Mouse (Mus musculus): ENCODE measurements around the gene Efhc2. TPM values are rescaled to one million over a fixed set of nuclear protein-coding genes. Genes with fewer than 3 reads are reported as not detected.

The Efhc2 gene
- 1.0 and 1.1 TPM in 2 replicates for polyA plus RNA-seq (2012; rRNA removed)

- Histone ChIP-seq H3K27ac (ENCODE audit: insufficient read depth, low read length) (no peak within 1 kb of the TSS), H3K4me3 (replicated peaks; ENCODE audit: insufficient read depth, low read depth, low read length) (peak within 1 kb of the TSS; percentile 87), H3K27me3 (ENCODE audit: control insufficient read depth, insufficient read depth, low read length) (no peaks in the 10 kb centered on the region), H3K4me1 (ENCODE audit: control insufficient read depth, insufficient read depth, low read length) (no peaks in the 10 kb centered on the region; the same call in 1 of the 2 replicates)
- peak; percentile 39 to 43 for DNase-seq
- 4% methylated on average over 17 of the region's 19 CpGs for WGBS
- TF ChIP-seq CTCF (IDR thresholded peaks at IDR 0.05; ENCODE audit: borderline replicate concordance, insufficient read depth, low read depth, low read length) = no peak
- TF ChIP-seq POLR2A (IDR thresholded peaks at IDR 0.05; ENCODE audit: borderline replicate concordance, insufficient read depth, low read length) = no peak
Measured at GRCm38 (mm10) chrX:17319126-17319583, at the start of gene Efhc2. Efhc2 (minus strand) TSS chrX:17319368.

DNA sequence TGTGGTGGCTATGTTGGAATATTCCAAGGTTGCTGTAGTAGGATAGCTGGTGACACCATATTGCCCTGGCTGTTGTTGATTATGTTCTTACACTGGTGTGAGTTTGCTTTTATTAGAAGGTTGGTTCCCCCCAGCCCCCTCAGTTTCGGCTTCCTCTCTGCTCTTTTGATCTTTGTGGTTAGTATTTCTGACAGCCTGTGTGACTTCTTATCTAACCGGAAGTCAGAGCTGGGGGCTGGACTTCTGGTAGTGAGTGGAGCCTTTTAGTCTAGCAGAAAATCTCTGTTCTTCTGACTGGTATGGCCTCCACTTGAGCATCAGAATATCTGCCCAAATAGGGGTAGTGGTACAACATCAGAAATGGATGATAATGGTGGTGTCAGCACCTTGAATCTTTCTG is 45.9 kb upstream of the Efhc2 start:
- no peaks in the 10 kb centered on the region for H3K4me1 ChIP-seq (ENCODE audit: control insufficient read depth, insufficient read depth, low read length)
- no peak overlapping the region for H3K27ac ChIP-seq (ENCODE audit: insufficient read depth, low read length)
- 85% methylated on average over 2 of the region's 2 CpGs for WGBS
- H3K4me3 ChIP-seq (replicated peaks; ENCODE audit: insufficient read depth, low read depth, low read length) = no peak overlapping the region
- no peak for TF ChIP-seq POLR2A (IDR thresholded peaks at IDR 0.05; ENCODE audit: borderline replicate concordance, insufficient read depth, low read length)
- no peak for TF ChIP-seq CTCF (IDR thresholded peaks at IDR 0.05; ENCODE audit: borderline replicate concordance, insufficient read depth, low read depth, low read length)
- no peak for DNase-seq
- H3K27me3 ChIP-seq (ENCODE audit: control insufficient read depth, insufficient read depth, low read length) = no peaks in the 10 kb centered on the region

DNA sequence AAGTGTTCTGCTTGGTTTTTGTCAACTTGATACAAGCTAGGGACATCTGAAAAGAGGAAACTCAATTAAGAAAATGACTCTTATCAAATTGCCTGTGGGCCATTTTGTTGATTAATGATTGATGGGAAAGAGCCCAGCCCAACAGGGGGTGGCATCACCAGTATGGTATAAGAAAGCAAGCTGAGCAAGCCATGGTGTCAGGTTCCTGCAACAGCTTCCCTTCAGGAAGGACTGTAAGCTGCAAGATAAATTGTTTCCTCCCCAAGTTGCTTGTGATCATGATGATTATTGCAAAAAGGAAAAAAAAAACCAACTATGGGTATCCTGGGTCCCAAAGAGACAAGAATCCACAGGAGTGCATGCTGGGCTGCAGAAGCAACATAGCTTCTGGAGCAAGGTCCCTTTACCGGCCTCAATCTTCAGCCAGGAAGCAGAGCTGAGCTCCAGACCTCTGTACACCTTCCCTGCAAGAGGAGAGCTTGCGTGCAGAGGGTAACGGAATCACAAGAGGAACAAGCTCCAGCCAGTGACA is 18.8 kb downstream of the Efhc2 start:
- no peak for DNase-seq
- Histone ChIP-seq H3K4me1 (ENCODE audit: control insufficient read depth, insufficient read depth, low read length) (no peaks in the 10 kb centered on the region), H3K27ac (ENCODE audit: insufficient read depth, low read length) (no peak overlapping the region), H3K4me3 (replicated peaks; ENCODE audit: insufficient read depth, low read depth, low read length) (no peak overlapping the region), H3K27me3 (ENCODE audit: control insufficient read depth, insufficient read depth, low read length) (no peaks in the 10 kb centered on the region)
- WGBS = 95% methylated on average over 3 of the region's 3 CpGs
- TF ChIP-seq CTCF (IDR thresholded peaks at IDR 0.05; ENCODE audit: borderline replicate concordance, insufficient read depth, low read depth, low read length) = no peak

- H3K4me3 ChIP-seq (replicated peaks; ENCODE audit: insufficient read depth, low read depth, low read length) = no peak overlapping the region
- DNase-seq = no peak
- H3K27me3 ChIP-seq (ENCODE audit: control insufficient read depth, insufficient read depth, low read length) = no peaks in the 10 kb centered on the region
- TF ChIP-seq CTCF (IDR thresholded peaks at IDR 0.05; ENCODE audit: borderline replicate concordance, insufficient read depth, low read depth, low read length) = no peak
- no peak for TF ChIP-seq POLR2A (IDR thresholded peaks at IDR 0.05; ENCODE audit: borderline replicate concordance, insufficient read depth, low read length)
- no peak overlapping the region for H3K27ac ChIP-seq (ENCODE audit: insufficient read depth, low read length)
- H3K4me1 ChIP-seq (ENCODE audit: control insufficient read depth, insufficient read depth, low read length) = no peaks in the 10 kb centered on the region
- WGBS = 76% methylated on average over 2 of the region's 2 CpGs
Measured at GRCm38 (mm10) chrX:17283899-17284298, 35.3 kb downstream of the Efhc2 start.

DNA sequence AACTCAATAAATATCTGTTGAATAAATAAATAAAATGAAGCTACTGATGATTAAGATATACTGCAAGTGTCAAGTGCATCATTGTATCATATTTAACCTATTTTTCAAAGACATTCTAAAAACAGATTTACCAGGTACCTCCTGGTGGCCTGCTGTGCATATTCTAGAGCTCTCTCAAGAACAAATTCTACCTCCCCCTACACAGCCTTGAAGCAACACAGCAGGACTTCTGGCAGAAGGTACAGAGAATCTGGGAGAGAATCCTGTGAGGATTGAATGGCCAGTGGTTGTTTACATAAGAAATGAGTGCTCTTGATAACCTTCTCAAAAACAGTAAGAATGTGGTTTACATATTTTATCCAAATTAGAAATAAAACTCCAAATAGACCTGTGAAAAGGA is 94.0 kb downstream of the Efhc2 start:
- peaks cover 2% of the 10 kb centered on the region; the same call in 1 of the 2 replicates for H3K4me1 ChIP-seq (ENCODE audit: control insufficient read depth, insufficient read depth, low read length)
- TF ChIP-seq CTCF (IDR thresholded peaks at IDR 0.05; ENCODE audit: borderline replicate concordance, insufficient read depth, low read depth, low read length) = no peak
- TF ChIP-seq POLR2A (IDR thresholded peaks at IDR 0.05; ENCODE audit: borderline replicate concordance, insufficient read depth, low read length) = no peak
- no peak overlapping the region for H3K4me3 ChIP-seq (replicated peaks; ENCODE audit: insufficient read depth, low read depth, low read length)
- DNase-seq = peak; percentile 12 to 56
- H3K27me3 ChIP-seq (ENCODE audit: control insufficient read depth, insufficient read depth, low read length) = no peaks in the 10 kb centered on the region
- no peak overlapping the region for H3K27ac ChIP-seq (ENCODE audit: insufficient read depth, low read length)

DNA sequence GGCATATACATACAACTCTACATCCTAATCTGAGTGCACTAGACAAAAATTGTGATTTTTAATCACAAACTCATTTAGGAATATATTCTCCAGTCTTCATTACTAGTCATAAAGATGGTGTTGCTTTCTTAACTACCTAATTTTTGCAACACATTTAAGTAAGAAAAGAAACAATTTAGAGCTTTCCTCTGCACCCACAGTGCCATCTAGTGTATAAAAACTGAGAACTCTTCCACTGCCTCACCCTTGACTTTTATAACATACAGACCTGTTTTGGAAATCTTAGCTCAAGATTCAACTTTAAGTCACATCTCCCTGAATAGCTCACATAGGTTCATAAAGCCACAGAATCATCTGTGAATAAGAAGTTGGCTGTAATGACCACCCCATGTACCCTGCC is 101.7 kb downstream of the Efhc2 start:
- H3K27me3 ChIP-seq (ENCODE audit: control insufficient read depth, insufficient read depth, low read length) = no peaks in the 10 kb centered on the region
- no peaks in the 10 kb centered on the region for H3K4me1 ChIP-seq (ENCODE audit: control insufficient read depth, insufficient read depth, low read length)
- no peak for TF ChIP-seq CTCF (IDR thresholded peaks at IDR 0.05; ENCODE audit: borderline replicate concordance, insufficient read depth, low read depth, low read length)
- TF ChIP-seq POLR2A (IDR thresholded peaks at IDR 0.05; ENCODE audit: borderline replicate concordance, insufficient read depth, low read length) = no peak
- H3K27ac ChIP-seq (ENCODE audit: insufficient read depth, low read length) = no peak overlapping the region
- no peak overlapping the region for H3K4me3 ChIP-seq (replicated peaks; ENCODE audit: insufficient read depth, low read depth, low read length)
- no peak for DNase-seq

DNA sequence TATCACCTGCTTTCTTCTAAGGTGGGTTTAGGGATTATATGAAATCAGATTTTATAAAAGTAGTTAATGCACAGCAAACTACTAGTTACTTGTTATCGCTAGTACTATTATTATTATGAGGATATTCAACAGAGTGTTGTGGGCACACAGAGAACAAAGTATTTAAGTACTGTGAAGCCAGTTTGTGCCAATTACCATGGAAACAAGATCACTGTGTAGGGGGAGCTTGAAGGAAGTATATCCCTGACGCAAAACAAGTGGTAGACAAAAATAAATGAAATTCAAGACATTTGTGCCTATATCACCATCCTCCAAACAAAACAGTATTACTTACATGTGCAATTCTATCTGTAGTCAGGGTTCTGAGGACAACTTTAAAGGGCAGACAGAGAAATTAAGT is 105.7 kb downstream of the Efhc2 start:
- Histone ChIP-seq H3K4me1 (ENCODE audit: control insufficient read depth, insufficient read depth, low read length) (no peaks in the 10 kb centered on the region), H3K27me3 (ENCODE audit: control insufficient read depth, insufficient read depth, low read length) (no peaks in the 10 kb centered on the region), H3K27ac (ENCODE audit: insufficient read depth, low read length) (no peak overlapping the region), H3K4me3 (replicated peaks; ENCODE audit: insufficient read depth, low read depth, low read length) (no peak overlapping the region)
- 74% methylated on average over 2 of the region's 2 CpGs for WGBS
- TF ChIP-seq CTCF (IDR thresholded peaks at IDR 0.05; ENCODE audit: borderline replicate concordance, insufficient read depth, low read depth, low read length) (no peak), POLR2A (IDR thresholded peaks at IDR 0.05; ENCODE audit: borderline replicate concordance, insufficient read depth, low read length) (no peak)
- DNase-seq = no peak

GRCm38 (mm10) chrX:17175748-17176147 is 143.4 kb downstream of the Efhc2 start:
- Histone ChIP-seq H3K27me3 (ENCODE audit: control insufficient read depth, insufficient read depth, low read length) (no peaks in the 10 kb centered on the region), H3K4me3 (replicated peaks; ENCODE audit: insufficient read depth, low read depth, low read length) (no peak overlapping the region), H3K27ac (ENCODE audit: insufficient read depth, low read length) (no peak overlapping the region), H3K4me1 (ENCODE audit: control insufficient read depth, insufficient read depth, low read length) (no peaks in the 10 kb centered on the region)
- TF ChIP-seq POLR2A (IDR thresholded peaks at IDR 0.05; ENCODE audit: borderline replicate concordance, insufficient read depth, low read length) (no peak), CTCF (IDR thresholded peaks at IDR 0.05; ENCODE audit: borderline replicate concordance, insufficient read depth, low read depth, low read length) (no peak)
- WGBS = 86% methylated on average over 3 of the region's 3 CpGs
- no peak for DNase-seq
